Comparison of ENCODE assay signal across 16 mouse cellular contexts in genomic region chr2:139932211-139932610, GRCm38 (mm10).
"Had no signal": no experiment of that assay in that cellular context is flagged by ENCODE, and none has a peak within 500 bp of the region (broad histone marks: within the 10 kb centered on the region; RNA-seq: fewer than 3 reads in every experiment).

No protein-coding gene starts in this region.

- H3K36me3 ChIP-seq: neural tube, embryonic 12.5 days; neural tube, embryonic 13.5 days; neural tube, embryonic 15.5 days; stomach, embryonic 15.5 days had no signal

- H3K9me3 ChIP-seq: neural tube, embryonic 12.5 days; neural tube, embryonic 13.5 days; neural tube, embryonic 15.5 days; stomach, embryonic 15.5 days had no signal

- H3K4me3 ChIP-seq: neural tube, embryonic 12.5 days; neural tube, embryonic 13.5 days; neural tube, embryonic 15.5 days; stomach, embryonic 15.5 days had no signal

- H3K4me2 ChIP-seq: neural tube, embryonic 12.5 days; neural tube, embryonic 13.5 days; neural tube, embryonic 15.5 days; stomach, embryonic 15.5 days had no signal

- H3K27me3 ChIP-seq: neural tube, embryonic 12.5 days; neural tube, embryonic 13.5 days; neural tube, embryonic 15.5 days; stomach, embryonic 15.5 days had no signal

- H3K9ac ChIP-seq: neural tube, embryonic 12.5 days; neural tube, embryonic 13.5 days; neural tube, embryonic 15.5 days; stomach, embryonic 15.5 days had no signal

- H3K4me1 ChIP-seq: neural tube, embryonic 12.5 days; neural tube, embryonic 13.5 days; neural tube, embryonic 15.5 days; stomach, embryonic 15.5 days had no signal

- H3K27ac ChIP-seq: neural tube, embryonic 12.5 days; neural tube, embryonic 13.5 days; neural tube, embryonic 15.5 days; stomach, embryonic 15.5 days; stomach, postnatal 0 days had no signal

- DNase-seq: retina, postnatal 1 day; right cerebral cortex, adult 18-20 months; right cerebral cortex, postnatal 14 days; right cerebral cortex, postnatal 25 days; right cerebral cortex, postnatal 4 days; spleen, adult 18-20 months; thymus, adult 2 months; thymus, postnatal 14 days; thymus, postnatal 25 days; thymus, postnatal 36 days; thymus, postnatal 4 days had no signal
